Mouse (Mus musculus) mouse trophoblast stem cell (cell line): ENCODE data around the gene Sowahd.
"Not testable (repeated sequence)": the region's sequence is repeated elsewhere in the genome, so short reads cannot be mapped to it uniquely, and the experiment has no call there.

Experiments
- in situ Hi-C, 2 experiments: fragments of 300-500 bp; cut with MseI, MboI; formaldehyde crosslinking; loops; 2 replicates in 1 of 2; 3 replicates in 1 of 2; pipeline ENCODE4 v1.15.1; 2025

Gene Sowahd

DNA sequence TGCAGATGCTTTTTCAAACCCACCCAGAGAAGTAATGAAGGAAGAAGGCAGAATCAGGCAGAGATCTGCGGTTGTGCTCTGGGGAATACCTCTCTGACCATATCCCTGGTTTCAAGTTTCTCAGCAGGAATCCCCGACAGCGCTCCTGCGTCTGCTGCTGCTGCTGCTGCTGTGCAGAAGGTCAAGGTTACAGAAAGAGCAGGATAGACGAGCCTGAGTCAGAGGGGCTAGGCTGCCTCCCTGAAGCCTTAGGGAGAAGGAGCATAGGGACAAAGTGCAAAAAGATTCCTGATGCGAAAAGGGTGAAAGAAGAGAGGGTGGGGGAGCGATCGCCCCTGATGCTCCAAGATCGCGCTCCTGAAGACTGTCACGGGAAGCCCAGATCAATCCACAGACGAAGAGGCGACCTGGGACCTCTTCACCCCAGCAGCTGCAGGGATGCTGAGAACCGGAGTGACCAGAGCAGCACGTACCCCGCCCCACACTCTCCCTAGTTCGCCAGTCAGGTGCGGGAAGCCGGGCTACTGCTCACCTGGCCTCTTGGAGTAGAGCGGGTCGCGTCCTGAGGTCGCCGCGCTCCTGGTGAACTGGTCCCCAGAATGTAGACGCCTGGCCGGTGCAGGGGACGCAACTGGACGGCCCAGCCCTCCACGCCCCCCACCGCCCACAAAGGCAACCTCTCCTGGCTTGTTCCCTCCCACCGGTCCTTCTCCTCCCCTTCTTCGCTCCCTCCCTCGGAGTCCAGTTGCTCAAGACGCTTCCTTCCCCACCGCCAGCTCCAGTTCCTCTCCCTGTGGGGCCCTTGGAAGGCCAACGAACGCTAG lies at the start of gene Sowahd:
TSS of gene Sowahd (plus strand) at position 780 of the 824 bp plus-strand sequence.
- in situ Hi-C loops, result no loop called here

DNA sequence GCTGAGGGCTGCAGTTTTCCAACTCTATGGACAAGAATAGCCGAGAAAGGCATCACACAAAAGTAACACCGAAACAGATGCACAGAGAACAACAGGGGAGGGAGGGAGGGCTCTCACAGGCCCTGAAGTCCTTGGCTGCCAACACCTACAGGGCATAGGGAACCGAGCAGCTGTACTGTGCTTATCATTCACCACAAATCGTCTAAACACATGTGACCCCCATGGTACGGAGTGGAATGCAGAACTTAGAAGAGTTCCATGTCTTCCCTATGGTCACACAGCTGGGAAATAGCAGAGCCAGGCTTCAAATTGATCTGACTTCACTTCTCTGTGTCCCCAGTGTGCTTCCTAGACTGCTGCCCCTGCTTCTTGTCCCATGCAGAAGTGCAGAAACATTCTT lies 34.8 kb upstream of the Sowahd start:
- in situ Hi-C loops, result no loop called here

DNA sequence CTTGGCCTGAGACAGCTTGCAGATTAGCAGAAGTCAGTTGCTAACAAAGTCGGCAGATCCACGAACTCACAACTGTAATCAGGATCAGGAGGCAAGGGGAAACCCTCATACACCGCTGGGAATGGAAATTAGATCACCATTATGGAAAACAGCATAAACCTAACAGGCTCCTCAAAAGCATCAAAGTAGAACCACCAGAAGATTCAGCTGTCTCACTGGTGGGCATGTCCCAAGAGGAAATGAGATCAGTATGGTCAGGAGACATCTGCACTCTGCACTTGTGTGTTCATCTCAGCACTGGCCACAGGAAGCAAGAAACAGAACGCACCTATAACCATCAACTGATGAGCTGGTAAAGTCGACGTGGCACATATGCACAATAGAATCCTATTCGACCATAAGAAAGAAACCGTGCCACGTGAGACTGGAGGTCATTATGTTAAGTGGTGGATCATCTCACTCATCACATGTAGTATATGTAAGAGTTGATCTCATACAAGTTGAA lies 30.4 kb upstream of the Sowahd start:
- in situ Hi-C loops, result no loop called here

- in situ Hi-C loops, result no loop called here
These were observed 29.6 kb upstream of the Sowahd start for GRCm38 (mm10) chrX:37019045-37019444.

GRCm38 (mm10) chrX:37022690-37023089 lies 26.0 kb upstream of the Sowahd start:
- in situ Hi-C loops, result loop anchor here (10.0 kb wide), 2 partner anchors 98 to 108 kb away; no protein-coding TSS in a partner anchor

DNA sequence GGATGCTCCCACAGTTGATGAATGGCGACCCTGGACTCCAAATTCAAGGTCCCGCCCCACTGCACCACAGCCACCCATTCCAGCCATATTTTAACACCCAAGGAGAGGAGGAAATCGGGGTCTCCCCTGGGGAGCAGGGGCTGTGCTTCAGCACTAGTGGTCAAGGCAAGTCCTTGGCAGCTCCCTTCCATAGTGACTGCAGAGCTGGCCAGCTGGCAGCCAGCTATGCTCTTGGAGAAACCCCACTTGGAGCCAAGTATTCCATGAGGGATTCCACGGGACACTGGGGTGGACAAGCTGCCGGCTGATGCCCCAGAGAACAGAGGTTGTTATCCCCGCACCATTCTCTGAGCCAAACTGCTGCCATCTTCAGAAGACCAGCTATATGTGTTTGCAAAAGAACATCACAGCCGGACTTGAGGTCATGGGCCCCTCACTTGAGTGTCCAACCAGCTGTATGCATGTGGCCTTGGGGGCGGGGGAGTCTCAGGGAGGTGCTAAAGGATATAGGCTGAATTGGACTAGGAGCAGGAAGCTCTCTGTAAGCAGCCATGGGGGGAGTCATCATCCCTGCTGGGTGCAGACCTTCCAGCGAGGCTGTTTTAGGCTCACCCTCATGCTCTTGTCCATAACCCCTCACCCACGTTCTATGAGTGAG lies 24.9 kb upstream of the Sowahd start:
- in situ Hi-C loops, result loop anchor here (10.0 kb wide), 2 partner anchors 99 to 109 kb away; no protein-coding TSS in a partner anchor

DNA sequence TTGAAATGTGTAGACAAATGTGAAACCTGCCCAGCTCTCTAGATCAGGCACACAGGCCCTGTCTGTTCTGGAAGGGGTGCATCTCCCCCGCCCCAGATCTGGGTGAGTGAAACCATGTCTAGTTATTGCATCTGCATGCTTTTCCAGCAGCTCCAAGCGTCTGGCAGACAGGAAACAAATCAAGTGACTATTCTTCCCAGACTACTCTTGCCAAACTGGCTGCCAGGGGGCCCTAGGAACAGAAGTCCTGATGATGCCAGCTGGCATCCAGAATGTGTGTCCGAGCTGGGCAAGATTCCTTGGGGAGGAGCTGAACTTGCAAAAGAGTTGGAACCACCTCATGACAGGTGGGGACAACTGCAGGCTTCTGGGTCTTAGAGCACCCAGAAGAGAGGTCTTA lies 20.3 kb upstream of the Sowahd start:
- in situ Hi-C loops, result loop anchor here (10.0 kb wide), 2 partner anchors 104 to 114 kb away; no protein-coding TSS in a partner anchor

DNA sequence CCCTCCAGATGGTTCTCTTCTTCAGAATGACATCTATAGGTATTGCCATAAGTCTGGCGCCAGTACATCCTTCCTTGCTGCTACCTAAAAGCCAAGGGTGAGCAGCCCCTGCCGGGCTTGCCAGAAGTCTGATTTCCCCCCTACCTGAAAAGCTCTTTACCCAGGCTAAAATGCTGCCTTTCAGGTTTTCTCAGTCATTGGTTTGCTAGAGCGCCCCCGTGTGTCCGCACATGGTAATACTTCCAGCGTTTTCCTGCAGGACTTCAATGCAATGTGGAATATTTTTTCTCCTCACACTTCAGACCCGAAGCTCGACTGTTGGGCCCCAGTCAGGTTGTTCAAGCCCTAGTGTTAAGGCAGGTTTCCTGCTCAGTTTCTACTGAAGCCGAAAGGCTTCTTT lies 5.9 kb upstream of the Sowahd start:
- in situ Hi-C loops, result no loop called here

GRCm38 (mm10) chrX:37048890-37049823 lies 512 bp downstream of the Sowahd start:
- in situ Hi-C loops, result no loop called here

- in situ Hi-C loops, result no loop called here
These were observed 15.3 kb downstream of the Sowahd start for GRCm38 (mm10) chrX:37063902-37064301.

GRCm38 (mm10) chrX:37067299-37067698 lies 18.7 kb downstream of the Sowahd start:
- in situ Hi-C loops, result no loop called here

- in situ Hi-C loops, result no loop called here
These were observed 20.1 kb downstream of the Sowahd start for GRCm38 (mm10) chrX:37068766-37069165.

GRCm38 (mm10) chrX:37074262-37074892 lies 25.7 kb downstream of the Sowahd start:
- in situ Hi-C loops, result no loop called here

GRCm38 (mm10) chrX:37076651-37077050 lies 28.0 kb downstream of the Sowahd start:
- in situ Hi-C loops, result no loop called here

DNA sequence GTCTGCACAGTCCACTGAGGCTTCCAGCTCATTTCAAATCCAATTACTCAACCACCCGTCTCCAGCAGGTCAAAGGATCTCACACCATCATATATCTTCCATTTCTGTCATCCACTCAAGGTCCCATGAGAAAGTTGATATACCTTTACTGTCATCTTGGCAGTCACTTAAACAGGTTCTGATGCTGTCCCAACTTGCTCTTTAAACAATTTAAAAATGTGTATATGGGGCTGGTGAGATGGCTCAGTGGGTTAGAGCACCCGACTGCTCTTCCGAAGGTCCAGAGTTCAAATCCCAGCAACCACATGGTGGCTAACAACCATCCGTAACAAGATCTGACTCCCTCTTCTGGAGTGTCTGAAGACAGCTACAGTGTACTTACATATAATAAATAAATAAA lies 31.7 kb downstream of the Sowahd start:
- in situ Hi-C loops, result not testable (repeated sequence)

DNA sequence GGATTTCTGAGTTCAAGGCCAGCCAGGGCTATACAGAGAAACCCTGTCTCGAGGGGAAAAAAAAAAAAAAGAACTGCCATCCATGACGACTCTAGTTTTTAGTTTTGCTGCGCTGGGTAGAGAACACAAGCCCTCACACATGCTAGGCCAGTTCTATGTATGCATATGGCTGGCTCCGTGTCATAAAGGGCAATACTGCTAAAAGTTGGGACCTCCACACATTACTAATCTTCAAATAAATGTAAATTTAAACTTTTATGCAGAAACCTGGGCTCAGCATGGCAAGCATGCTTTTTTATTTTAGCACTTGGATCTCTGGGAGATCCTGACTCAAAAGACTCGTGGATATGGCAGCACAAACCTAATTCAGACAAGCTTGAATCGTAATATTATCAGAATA lies 32.5 kb downstream of the Sowahd start:
- in situ Hi-C loops, result no loop called here

DNA sequence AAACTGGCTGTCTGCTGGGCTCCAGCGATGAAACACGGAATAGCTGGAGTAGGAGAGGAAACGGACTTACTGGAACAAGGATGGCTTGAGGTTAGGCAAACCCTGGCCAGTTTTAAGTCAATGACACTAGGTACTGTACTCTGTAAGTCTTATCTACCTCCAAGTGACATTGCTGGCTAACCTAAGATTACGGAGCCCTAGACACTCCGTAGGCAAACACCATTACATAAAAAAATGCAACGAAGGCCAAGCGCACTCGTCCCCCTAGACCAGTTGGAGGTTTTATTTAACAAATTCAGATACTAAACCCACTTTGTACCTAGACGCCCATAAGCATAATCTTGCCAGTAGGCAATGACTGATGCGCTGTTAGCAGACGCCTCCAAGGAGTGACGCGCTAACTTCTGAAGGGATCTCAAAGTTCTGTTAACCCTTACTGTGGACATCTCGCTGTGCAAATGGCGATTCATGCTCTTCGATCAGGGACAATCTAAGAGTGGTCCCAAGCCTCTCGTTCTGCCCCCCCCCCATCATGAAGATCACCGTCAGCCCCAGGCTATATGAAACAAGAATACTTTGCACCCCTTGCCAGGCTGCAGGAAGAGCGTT lies 35.8 kb downstream of the Sowahd start:
- in situ Hi-C loops, result no loop called here

- in situ Hi-C loops, result no loop called here
These were observed 36.4 kb downstream of the Sowahd start, which contains the start of gene Rpl39 for GRCm38 (mm10) chrX:37084927-37085660. Rpl39 (minus strand) TSS chrX:37085402.

- in situ Hi-C loops, result no loop called here
These were observed 37.0 kb downstream of the Sowahd start for GRCm38 (mm10) chrX:37085665-37086064.

GRCm38 (mm10) chrX:37088778-37089177 lies 40.1 kb downstream of the Sowahd start:
- in situ Hi-C loops, result no loop called here
